Mouse (Mus musculus): Measurements from ENCODE around the gene Bid.
"Not testable (repeated sequence)": the region's sequence is repeated elsewhere in the genome, so short reads cannot be mapped to it uniquely, and the experiment has no call there.

Bid gene

GRCm38 (mm10) chr6:120937104-120937617 is 20.5 kb upstream of the Bid start:
- ATAC-seq (ENCODE audit: low TSS enrichment), result no peak

GRCm38 (mm10) chr6:120934176-120934575 is 17.5 kb upstream of the Bid start:
- ATAC-seq (ENCODE audit: low TSS enrichment), result no peak

- no peak for ATAC-seq (ENCODE audit: low TSS enrichment)
Measured at GRCm38 (mm10) chr6:120933670-120934069, 17.0 kb upstream of the Bid start.

GRCm38 (mm10) chr6:120932597-120932996 is 15.9 kb upstream of the Bid start:
- no peak; the same call in 1 of the 2 replicates for ATAC-seq (ENCODE audit: low TSS enrichment)

- no peak for ATAC-seq (ENCODE audit: low TSS enrichment)
Measured at GRCm38 (mm10) chr6:120930450-120931306, 14.0 kb upstream of the Bid start.

- ATAC-seq (ENCODE audit: low TSS enrichment), result no peak
Measured at GRCm38 (mm10) chr6:120929421-120929820, 12.8 kb upstream of the Bid start.

- ATAC-seq (ENCODE audit: low TSS enrichment), result peak; percentile 29; the same call in 1 of the 2 replicates
Measured at GRCm38 (mm10) chr6:120927765-120928164, 11.1 kb upstream of the Bid start.

GRCm38 (mm10) chr6:120926880-120927279 is 10.2 kb upstream of the Bid start:
- ATAC-seq (ENCODE audit: low TSS enrichment), result peak; percentile 41; the same call in 1 of the 2 replicates

GRCm38 (mm10) chr6:120924791-120925321 is 8.2 kb upstream of the Bid start:
- ATAC-seq (ENCODE audit: low TSS enrichment), result not testable (repeated sequence)

- ATAC-seq (ENCODE audit: low TSS enrichment), result no peak
Measured at GRCm38 (mm10) chr6:120917975-120918374, 1.3 kb upstream of the Bid start.

- ATAC-seq (ENCODE audit: low TSS enrichment), result peak; percentile 26; the same call in 1 of the 2 replicates
Measured at GRCm38 (mm10) chr6:120916972-120917881, 574 bp upstream of the Bid start.

GRCm38 (mm10) chr6:120915649-120915975 is 1.0 kb downstream of the Bid start:
- no peak for ATAC-seq (ENCODE audit: low TSS enrichment)

- ATAC-seq (ENCODE audit: low TSS enrichment), result peak; percentile 62
Measured at GRCm38 (mm10) chr6:120914911-120915648, 1.6 kb downstream of the Bid start.

GRCm38 (mm10) chr6:120914533-120914910 is 2.1 kb downstream of the Bid start:
- ATAC-seq (ENCODE audit: low TSS enrichment), result no peak

- ATAC-seq (ENCODE audit: low TSS enrichment), result no peak
Measured at GRCm38 (mm10) chr6:120913783-120914182, 2.9 kb downstream of the Bid start.

GRCm38 (mm10) chr6:120912931-120913330 is 3.7 kb downstream of the Bid start:
- no peak for ATAC-seq (ENCODE audit: low TSS enrichment)

- no peak for ATAC-seq (ENCODE audit: low TSS enrichment)
Measured at GRCm38 (mm10) chr6:120911213-120912007, 5.2 kb downstream of the Bid start.

- ATAC-seq (ENCODE audit: low TSS enrichment), result no peak
Measured at GRCm38 (mm10) chr6:120909501-120909900, 7.2 kb downstream of the Bid start.

GRCm38 (mm10) chr6:120907876-120908597 is 8.6 kb downstream of the Bid start:
- not testable (repeated sequence) for ATAC-seq (ENCODE audit: low TSS enrichment)

- no peak for ATAC-seq (ENCODE audit: low TSS enrichment)
Measured at GRCm38 (mm10) chr6:120906521-120906920, 10.1 kb downstream of the Bid start.

Measured in frontal cortex, adult (tissue).